Mouse (Mus musculus): ENCODE results near the gene 9230102O04Rik. TPM values are rescaled to one million over a fixed set of nuclear protein-coding genes. Genes with fewer than 3 reads are reported as not detected.

The 9230102O04Rik gene
- not detected in 2 replicates for polyA plus RNA-seq (2014; fragmentation: Nextera tagmentation; extraction: Ambion mirVana)

- Histone ChIP-seq H3K9me3 (ENCODE audit: control insufficient read depth, low read depth, low read length) (no peaks in the 10 kb centered on the region), H3K36me3 (ENCODE audit: control insufficient read depth, insufficient read depth, low read length) (no peaks in the 10 kb centered on the region), H3K9ac (replicated peaks; ENCODE audit: low read depth, low read length) (no peak within 1 kb of the TSS), H3K27me3 (ENCODE audit: control insufficient read depth, insufficient read depth, low read length) (peaks cover 66% of the 10 kb centered on the region), H3K4me1 (ENCODE audit: control insufficient read depth, insufficient read depth, low read length) (no peaks in the 10 kb centered on the region), H3K4me3 (ENCODE audit: low read depth, low read length) (0 out of 2 replicates have a peak within 1 kb of the TSS, but pooled peaks have one; percentile 1), H3K4me2 (replicated peaks; ENCODE audit: low read depth, low read length) (peak within 1 kb of the TSS; percentile 26), H3K27ac (ENCODE audit: low read length) (no peak within 1 kb of the TSS)
- WGBS: 2% methylated on average over 30 of the region's 30 CpGs
- ATAC-seq (ENCODE audit: insufficient number of reproducible peaks, insufficient read depth, low FRiP score, low read depth): 0 out of 2 replicates have a peak, but pooled peaks have one; percentile 64
These were observed at the start of gene 9230102O04Rik for GRCm38 (mm10) chr2:9888913-9889650. Gene 9230102O04Rik (minus strand): TSS chr2:9889540.

- Histone ChIP-seq H3K4me1 (ENCODE audit: control insufficient read depth, insufficient read depth, low read length) (no peaks in the 10 kb centered on the region), H3K4me3 (ENCODE audit: low read depth, low read length) (no peak overlapping the region), H3K9ac (replicated peaks; ENCODE audit: low read depth, low read length) (no peak overlapping the region), H3K4me2 (replicated peaks; ENCODE audit: low read depth, low read length) (no peak overlapping the region), H3K36me3 (ENCODE audit: control insufficient read depth, insufficient read depth, low read length) (no peaks in the 10 kb centered on the region), H3K27ac (ENCODE audit: low read length) (no peak overlapping the region), H3K27me3 (ENCODE audit: control insufficient read depth, insufficient read depth, low read length) (no peaks in the 10 kb centered on the region), H3K9me3 (ENCODE audit: control insufficient read depth, low read depth, low read length) (no peaks in the 10 kb centered on the region)
- WGBS: 44% methylated on average over 1 of the region's 1 CpGs
- ATAC-seq (ENCODE audit: insufficient number of reproducible peaks, insufficient read depth, low FRiP score, low read depth): no peak
These were observed 46.6 kb upstream of the 9230102O04Rik start for GRCm38 (mm10) chr2:9935965-9936364.

- WGBS: 77% methylated on average over 4 of the region's 4 CpGs
- Histone ChIP-seq H3K4me3 (ENCODE audit: low read depth, low read length) (no peak overlapping the region), H3K4me2 (replicated peaks; ENCODE audit: low read depth, low read length) (no peak overlapping the region), H3K9me3 (ENCODE audit: control insufficient read depth, low read depth, low read length) (no peaks in the 10 kb centered on the region), H3K36me3 (ENCODE audit: control insufficient read depth, insufficient read depth, low read length) (no peaks in the 10 kb centered on the region; the same call in 1 of the 2 replicates), H3K27me3 (ENCODE audit: control insufficient read depth, insufficient read depth, low read length) (no peaks in the 10 kb centered on the region), H3K9ac (replicated peaks; ENCODE audit: low read depth, low read length) (no peak overlapping the region), H3K27ac (ENCODE audit: low read length) (no peak overlapping the region), H3K4me1 (ENCODE audit: control insufficient read depth, insufficient read depth, low read length) (no peaks in the 10 kb centered on the region)
- ATAC-seq (ENCODE audit: insufficient number of reproducible peaks, insufficient read depth, low FRiP score, low read depth): no peak
These were observed 37.6 kb upstream of the 9230102O04Rik start for GRCm38 (mm10) chr2:9926905-9927283.

- Histone ChIP-seq H3K27me3 (ENCODE audit: control insufficient read depth, insufficient read depth, low read length) (no peaks in the 10 kb centered on the region), H3K9ac (replicated peaks; ENCODE audit: low read depth, low read length) (no peak overlapping the region), H3K4me3 (ENCODE audit: low read depth, low read length) (no peak overlapping the region), H3K4me2 (replicated peaks; ENCODE audit: low read depth, low read length) (no peak overlapping the region), H3K27ac (ENCODE audit: low read length) (no peak overlapping the region), H3K9me3 (ENCODE audit: control insufficient read depth, low read depth, low read length) (no peaks in the 10 kb centered on the region), H3K36me3 (ENCODE audit: control insufficient read depth, insufficient read depth, low read length) (no peaks in the 10 kb centered on the region; the same call in 1 of the 2 replicates), H3K4me1 (ENCODE audit: control insufficient read depth, insufficient read depth, low read length) (no peaks in the 10 kb centered on the region)
- 58% methylated on average over 7 of the region's 7 CpGs for WGBS
- ATAC-seq (ENCODE audit: insufficient number of reproducible peaks, insufficient read depth, low FRiP score, low read depth): peak; percentile 49; the same call in 1 of the 2 replicates
These were observed 37.0 kb upstream of the 9230102O04Rik start for GRCm38 (mm10) chr2:9926194-9926904.

GRCm38 (mm10) chr2:9918691-9919471 is 29.5 kb upstream of the 9230102O04Rik start:
- Histone ChIP-seq H3K4me1 (ENCODE audit: control insufficient read depth, insufficient read depth, low read length) (no peaks in the 10 kb centered on the region), H3K9ac (replicated peaks; ENCODE audit: low read depth, low read length) (no peak overlapping the region), H3K27me3 (ENCODE audit: control insufficient read depth, insufficient read depth, low read length) (no peaks in the 10 kb centered on the region), H3K4me3 (ENCODE audit: low read depth, low read length) (no peak overlapping the region), H3K36me3 (ENCODE audit: control insufficient read depth, insufficient read depth, low read length) (peaks cover 4% of the 10 kb centered on the region), H3K27ac (ENCODE audit: low read length) (peak overlapping the region; percentile 39; the same call in 1 of the 2 replicates), H3K9me3 (ENCODE audit: control insufficient read depth, low read depth, low read length) (no peaks in the 10 kb centered on the region), H3K4me2 (replicated peaks; ENCODE audit: low read depth, low read length) (no peak overlapping the region)
- ATAC-seq (ENCODE audit: insufficient number of reproducible peaks, insufficient read depth, low FRiP score, low read depth): peak; percentile 83
- 68% methylated on average over 17 of the region's 17 CpGs for WGBS

GRCm38 (mm10) chr2:9917602-9918001 is 28.3 kb upstream of the 9230102O04Rik start:
- H3K36me3 ChIP-seq (ENCODE audit: control insufficient read depth, insufficient read depth, low read length): peaks cover 4% of the 10 kb centered on the region
- H3K9me3 ChIP-seq (ENCODE audit: control insufficient read depth, low read depth, low read length): no peaks in the 10 kb centered on the region
- no peaks in the 10 kb centered on the region for H3K27me3 ChIP-seq (ENCODE audit: control insufficient read depth, insufficient read depth, low read length)
- no peak overlapping the region for H3K4me3 ChIP-seq (ENCODE audit: low read depth, low read length)
- H3K27ac ChIP-seq (ENCODE audit: low read length): no peak overlapping the region
- H3K4me1 ChIP-seq (ENCODE audit: control insufficient read depth, insufficient read depth, low read length): no peaks in the 10 kb centered on the region
- no peak overlapping the region for H3K9ac ChIP-seq (replicated peaks; ENCODE audit: low read depth, low read length)
- WGBS: 89% methylated on average over 9 of the region's 9 CpGs
- H3K4me2 ChIP-seq (replicated peaks; ENCODE audit: low read depth, low read length): no peak overlapping the region
- ATAC-seq (ENCODE audit: insufficient number of reproducible peaks, insufficient read depth, low FRiP score, low read depth): no peak

- H3K4me1 ChIP-seq (ENCODE audit: control insufficient read depth, insufficient read depth, low read length): no peaks in the 10 kb centered on the region
- WGBS: 7% methylated on average over 11 of the region's 11 CpGs
- no peak overlapping the region for H3K9ac ChIP-seq (replicated peaks; ENCODE audit: low read depth, low read length)
- no peak overlapping the region for H3K27ac ChIP-seq (ENCODE audit: low read length)
- H3K36me3 ChIP-seq (ENCODE audit: control insufficient read depth, insufficient read depth, low read length): no peaks in the 10 kb centered on the region
- no peak overlapping the region for H3K4me3 ChIP-seq (ENCODE audit: low read depth, low read length)
- no peaks in the 10 kb centered on the region for H3K27me3 ChIP-seq (ENCODE audit: control insufficient read depth, insufficient read depth, low read length)
- peak overlapping the region; percentile 30; the same call in 1 of the 2 replicates for H3K4me2 ChIP-seq (replicated peaks; ENCODE audit: low read depth, low read length)
- no peaks in the 10 kb centered on the region for H3K9me3 ChIP-seq (ENCODE audit: control insufficient read depth, low read depth, low read length)
- no peak for ATAC-seq (ENCODE audit: insufficient number of reproducible peaks, insufficient read depth, low FRiP score, low read depth)
These were observed 16.7 kb upstream of the 9230102O04Rik start for GRCm38 (mm10) chr2:9905995-9906394.
